Mouse (Mus musculus) heart, embryonic 16.5 days (tissue): ENCODE measurements at regions not wholly inside any gene's neighbourhood (a gene's known extent, or its start where the extent isn't known, plus 50 kb on each side); places are given as distances from the start of the nearest gene placed in this dataset.
"Not testable (repeated sequence)": the region's sequence is repeated elsewhere in the genome, so short reads cannot be mapped to it uniquely, and the experiment has no call there.

ENCODE experiments used
- ATAC-seq: fragments of 200-750 bp; cut with Nextera tagmentation; replicated peaks from 2 replicates; pipeline ENCODE4 v1.8.0; 2017; ENCODE audit warnings: moderate number of reproducible peaks; ENCODE audit not compliant: insufficient read depth, low FRiP score; ENCODE audit errors: extremely low read depth
- H3K27ac ChIP-seq: fragments of 300-500 bp; sonication (generic); 2 replicates; pipeline ENCODE4 v1.5.1; 2014; ENCODE audit warnings: mild to moderate bottlenecking, low read length, control low read depth, moderate library complexity
- H3K27me3 ChIP-seq: fragments of 300-500 bp; sonication (generic); 2 replicates; pipeline ENCODE4 v1.6.1; 2014; ENCODE audit warnings: low read length, mixed read lengths; ENCODE audit not compliant: control insufficient read depth, insufficient read depth
- H3K36me3 ChIP-seq: fragments of 300-500 bp; sonication (generic); 2 replicates; pipeline ENCODE4 v1.6.1; 2014; ENCODE audit not compliant: control insufficient read depth, insufficient read depth
- H3K4me1 ChIP-seq: fragments of 300-500 bp; sonication (generic); 2 replicates; pipeline ENCODE4 v1.6.1; 2014; ENCODE audit warnings: low read length, mixed read lengths; ENCODE audit not compliant: control insufficient read depth, insufficient read depth
- H3K4me2 ChIP-seq: fragments of 300-500 bp; sonication (generic); 2 replicates; pipeline ENCODE4 v1.6.1; 2014; ENCODE audit warnings: low read depth, mild to moderate bottlenecking, control low read depth, low read length
- H3K4me3 ChIP-seq: fragments of 300-500 bp; sonication (generic); 2 replicates; pipeline ENCODE4 v1.5.1; 2014; ENCODE audit warnings: mild to moderate bottlenecking, control low read depth, low read length
- H3K9ac ChIP-seq: fragments of 300-500 bp; sonication (generic); 2 replicates; pipeline ENCODE4 v1.6.1; 2014; ENCODE audit warnings: low read length, control low read depth
- H3K9me3 ChIP-seq: fragments of 300-500 bp; sonication (generic); replicated peaks from 2 replicates; pipeline ENCODE4 v1.6.1; 2016; ENCODE audit warnings: low read length; ENCODE audit not compliant: control insufficient read depth
- WGBS: fragments of 180-500 bp; shearing (Covaris S2); extraction: QIAGEN DNeasy Blood & Tissue Kit; methylation state at CpG from one replicate; pipeline ENCODE4 v1.1.7; 2014; 5-methylcytosine and 5-hydroxymethylcytosine counted together

DNA sequence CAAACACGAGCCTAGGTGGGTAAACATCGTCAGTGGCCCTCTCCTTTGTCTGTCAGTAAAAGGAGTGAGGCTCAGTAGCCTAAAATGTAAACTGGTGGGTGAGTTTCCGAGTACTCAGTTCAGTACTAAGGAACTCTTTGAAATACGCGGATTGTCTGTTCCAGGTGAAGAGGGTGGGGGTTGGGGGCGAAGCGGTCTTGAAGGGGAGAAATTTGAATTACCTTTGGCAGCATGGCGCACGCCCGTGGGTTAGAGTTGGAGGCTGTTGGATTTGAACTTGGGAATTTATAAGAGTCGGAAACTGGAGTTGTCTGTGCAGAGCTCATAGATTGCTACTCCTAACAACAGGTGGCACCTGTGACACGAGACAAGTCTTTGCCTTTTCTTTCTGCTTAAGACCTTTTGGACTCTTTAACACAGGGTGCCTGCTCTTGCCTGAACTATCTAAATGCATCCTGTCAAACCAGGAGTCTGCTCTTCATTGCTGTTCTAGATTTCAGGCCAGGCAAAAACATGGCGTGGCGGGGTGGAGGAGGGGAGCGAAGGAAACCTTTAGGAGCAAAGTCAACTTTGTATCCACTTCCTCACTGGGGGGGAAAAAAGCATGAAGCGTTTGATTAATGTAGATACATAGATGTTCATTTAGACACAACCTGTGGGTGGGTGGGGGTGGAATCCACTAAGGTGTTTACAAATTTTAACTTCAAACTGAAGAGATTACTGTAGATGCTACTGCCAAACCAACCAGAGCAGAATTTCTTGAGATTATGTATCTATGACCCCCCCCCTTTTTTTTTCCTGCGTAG, 89.0 kb upstream of the Rpl34 start:
- H3K4me1 ChIP-seq = peaks cover 3% of the 10 kb centered on the region; the same call in 1 of the 2 replicates
- ATAC-seq = no peak
- peak overlapping the region; percentile 53 for H3K4me3 ChIP-seq
- 44% methylated on average over 17 of the region's 17 CpGs for whole genome bisulfite sequencing
- no peaks in the 10 kb centered on the region for H3K27me3 ChIP-seq
- H3K27ac ChIP-seq = no peak overlapping the region
- no peaks in the 10 kb centered on the region for H3K9me3 ChIP-seq
- peak overlapping the region; percentile 61 for H3K4me2 ChIP-seq
- H3K9ac ChIP-seq = peak overlapping the region; percentile 18; the same call in 1 of the 2 replicates
- no peaks in the 10 kb centered on the region for H3K36me3 ChIP-seq

DNA sequence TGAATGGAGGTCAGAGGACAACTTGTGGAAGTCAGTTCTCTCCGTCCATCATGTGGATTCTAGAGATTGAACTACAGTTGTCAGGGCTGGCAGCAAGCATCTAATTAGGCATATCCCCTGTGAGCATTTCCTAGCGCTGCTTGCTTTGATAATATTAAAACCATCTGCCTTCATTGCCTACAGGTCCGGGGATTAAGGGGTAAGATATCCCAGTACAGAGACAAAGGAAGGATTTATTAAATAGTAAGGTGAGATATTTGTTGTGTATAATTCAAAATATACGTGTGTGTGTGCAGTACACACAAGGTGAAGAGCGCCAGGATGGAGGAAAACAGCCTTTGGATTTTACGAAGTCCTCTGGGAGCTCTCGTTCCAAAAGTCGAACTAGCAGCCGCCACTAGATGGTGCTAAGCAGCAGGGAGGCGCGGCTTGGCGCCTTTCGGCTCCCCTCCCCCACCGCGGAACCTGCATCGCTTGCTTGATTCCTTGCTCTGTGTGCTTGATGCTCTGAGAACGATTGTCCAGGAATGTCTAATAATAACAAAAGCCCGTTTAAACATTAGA, 88.4 kb upstream of the Rpl34 start:
- Histone ChIP-seq H3K27me3 (no peaks in the 10 kb centered on the region), H3K27ac (no peak overlapping the region), H3K4me3 (peak overlapping the region; percentile 53), H3K9me3 (no peaks in the 10 kb centered on the region), H3K4me1 (peaks cover 3% of the 10 kb centered on the region; the same call in 1 of the 2 replicates), H3K9ac (peak overlapping the region; percentile 30; the same call in 1 of the 2 replicates), H3K4me2 (peak overlapping the region; percentile 61), H3K36me3 (no peaks in the 10 kb centered on the region)
- 5% methylated on average over 18 of the region's 18 CpGs for WGBS
- 0 out of 2 replicates have a peak, but pooled peaks have one; percentile 32 for ATAC-seq

DNA sequence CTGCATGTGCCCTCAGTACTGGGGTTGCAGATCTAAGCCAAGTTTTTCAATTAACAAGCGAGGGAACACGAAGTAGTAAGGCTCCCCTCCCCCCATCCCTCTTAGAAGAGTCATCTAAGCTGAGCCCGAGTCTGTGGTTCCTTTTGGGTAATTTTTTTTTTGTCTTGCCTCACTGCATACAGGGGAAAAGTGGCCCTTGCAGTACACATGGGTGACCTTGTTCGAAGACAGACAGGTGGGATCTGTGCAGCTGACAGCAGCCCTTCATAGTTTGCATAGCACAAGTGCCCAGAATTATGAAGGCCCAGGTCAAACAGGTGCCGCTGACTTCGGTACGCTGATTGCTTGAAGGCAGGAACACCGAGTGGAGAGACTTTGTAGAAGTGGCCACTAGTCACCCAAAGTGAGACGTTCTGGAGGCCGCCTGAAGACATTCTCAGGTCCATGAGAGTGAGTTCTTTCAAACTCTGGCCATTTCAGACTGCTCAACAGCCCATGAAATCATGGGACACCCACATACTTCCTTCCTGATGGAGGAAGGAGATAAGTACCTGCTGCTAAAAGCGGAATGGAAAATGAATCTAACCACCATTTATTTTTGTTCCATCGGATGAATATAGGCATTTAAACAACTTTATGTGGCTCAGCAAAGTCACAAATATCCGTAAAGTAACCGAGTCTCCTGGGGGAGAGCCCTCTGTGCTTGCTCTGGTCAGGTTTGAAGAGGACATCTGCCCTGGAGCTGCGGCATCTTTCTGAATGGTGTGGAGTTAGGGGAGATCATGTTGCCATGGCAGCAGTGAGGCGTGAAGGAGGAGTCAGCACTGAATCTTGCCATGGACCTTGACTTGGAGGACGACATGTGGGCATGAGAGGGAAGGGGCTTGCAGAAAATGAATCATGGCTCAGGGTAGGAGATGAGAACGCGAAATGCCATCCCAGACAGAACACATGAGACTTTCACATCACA, 79.8 kb upstream of the Rpl34 start:
- Histone ChIP-seq H3K4me2 (no peak overlapping the region), H3K27ac (no peak overlapping the region), H3K36me3 (no peaks in the 10 kb centered on the region), H3K27me3 (no peaks in the 10 kb centered on the region), H3K9ac (no peak overlapping the region), H3K4me1 (no peaks in the 10 kb centered on the region), H3K4me3 (no peak overlapping the region), H3K9me3 (0 out of 2 replicates have a peak, but pooled peaks cover 2% of the 10 kb centered on the region)
- no peak for ATAC-seq
- 65% methylated on average over 19 of the region's 19 CpGs for WGBS

DNA sequence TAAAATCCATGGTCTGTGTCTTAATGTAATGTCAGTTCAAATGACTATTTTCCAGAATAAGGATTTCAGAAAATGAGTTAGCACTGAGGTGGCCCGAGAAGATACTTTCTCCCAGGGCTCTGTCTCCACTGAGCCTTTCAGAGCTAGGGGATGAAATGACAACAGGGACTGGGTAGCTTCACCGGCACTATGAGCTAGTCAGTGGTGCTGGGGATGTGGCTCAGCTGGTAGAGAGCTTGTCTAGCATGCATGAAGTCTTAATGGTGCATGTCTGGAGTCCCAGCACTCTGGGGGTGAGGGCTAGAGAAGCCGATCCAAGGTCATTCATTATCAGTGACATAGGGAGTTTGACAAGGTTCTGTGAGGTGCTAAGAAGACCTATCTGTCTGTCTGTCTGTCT, 75.1 kb upstream of the Rpl34 start:
- WGBS = 75% methylated on average over 3 of the region's 3 CpGs
- no peak for ATAC-seq
- H3K9me3 ChIP-seq = 0 out of 2 replicates have a peak, but pooled peaks cover 2% of the 10 kb centered on the region

DNA sequence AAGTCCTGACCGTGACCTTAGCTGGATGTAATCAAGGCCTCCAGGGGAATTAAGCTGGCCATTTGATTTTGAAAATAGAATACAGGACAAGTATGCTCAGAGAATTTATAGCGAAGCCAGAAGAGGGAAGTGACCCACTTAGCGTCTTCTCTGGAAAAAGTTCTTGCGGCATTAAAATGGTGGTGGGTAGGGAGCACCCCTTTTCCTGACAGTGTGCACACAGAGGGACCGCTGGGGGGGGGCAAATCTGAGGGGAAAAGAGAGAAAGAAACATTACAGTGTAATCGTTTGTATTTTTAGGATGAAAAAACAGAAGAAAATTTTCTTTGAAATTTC, 74.1 kb upstream of the Rpl34 start:
- peak overlapping the region; percentile 6; the same call in 1 of the 2 replicates for H3K4me2 ChIP-seq
- H3K27me3 ChIP-seq = no peaks in the 10 kb centered on the region
- 0 out of 2 replicates have a peak, but pooled peaks cover 2% of the 10 kb centered on the region for H3K9me3 ChIP-seq
- H3K27ac ChIP-seq = no peak overlapping the region
- no peaks in the 10 kb centered on the region for H3K36me3 ChIP-seq
- ATAC-seq = no peak
- peaks cover 4% of the 10 kb centered on the region; the same call in 1 of the 2 replicates for H3K4me1 ChIP-seq
- H3K4me3 ChIP-seq = no peak overlapping the region
- H3K9ac ChIP-seq = no peak overlapping the region
- WGBS = 63% methylated on average over 6 of the region's 6 CpGs

More for the DNA sequence above, 75.1 kb upstream of the Rpl34 start:
- H3K4me2 ChIP-seq = no peak overlapping the region
- H3K27me3 ChIP-seq = no peaks in the 10 kb centered on the region
- no peaks in the 10 kb centered on the region for H3K36me3 ChIP-seq
- H3K4me1 ChIP-seq = peaks cover 4% of the 10 kb centered on the region; the same call in 1 of the 2 replicates
- H3K4me3 ChIP-seq = no peak overlapping the region
- no peak overlapping the region for H3K27ac ChIP-seq
- no peak overlapping the region for H3K9ac ChIP-seq

DNA sequence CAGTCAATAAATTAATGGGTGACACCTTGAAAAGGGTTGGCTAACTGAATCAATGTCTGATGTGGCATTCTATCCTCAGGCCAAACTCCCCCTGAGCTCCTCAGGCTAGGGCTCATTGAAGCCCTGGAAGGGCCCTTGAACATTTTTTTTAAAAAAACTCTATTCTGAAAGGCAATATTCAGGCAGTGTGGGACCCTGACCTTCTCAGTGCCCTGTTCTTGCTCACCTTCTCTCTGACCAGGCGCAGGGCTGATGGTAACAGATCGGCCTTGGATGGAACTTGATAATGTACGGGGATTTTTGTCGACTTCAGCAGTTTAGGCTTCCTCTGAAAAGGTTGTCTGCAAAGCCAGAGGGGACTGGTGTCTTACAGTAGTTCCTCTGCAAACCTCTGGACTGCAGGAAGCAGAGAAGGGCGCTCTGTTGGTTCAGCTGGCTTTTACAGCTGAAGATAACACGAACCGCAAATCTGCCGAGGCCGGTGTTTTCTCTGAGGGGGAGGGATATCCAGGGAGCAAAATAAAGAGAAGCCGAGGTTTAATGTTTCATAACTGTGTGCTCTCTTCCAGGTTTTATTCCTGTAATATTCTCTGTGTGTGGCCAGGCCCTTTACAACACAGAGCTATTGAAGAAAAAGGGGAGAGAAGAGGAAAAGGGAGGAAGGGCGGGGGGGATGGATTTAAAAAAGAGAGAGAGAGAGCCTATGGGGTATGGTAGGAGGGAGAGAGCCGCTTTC, 73.6 kb upstream of the Rpl34 start:
- Histone ChIP-seq H3K4me2 (peak overlapping the region; percentile 6; the same call in 1 of the 2 replicates), H3K4me1 (peaks cover 4% of the 10 kb centered on the region; the same call in 1 of the 2 replicates), H3K36me3 (no peaks in the 10 kb centered on the region), H3K9ac (no peak overlapping the region), H3K9me3 (0 out of 2 replicates have a peak, but pooled peaks cover 2% of the 10 kb centered on the region), H3K27ac (no peak overlapping the region), H3K4me3 (no peak overlapping the region), H3K27me3 (no peaks in the 10 kb centered on the region)
- 30% methylated on average over 12 of the region's 12 CpGs for WGBS
- no peak; the same call in 1 of the 2 replicates for ATAC-seq

DNA sequence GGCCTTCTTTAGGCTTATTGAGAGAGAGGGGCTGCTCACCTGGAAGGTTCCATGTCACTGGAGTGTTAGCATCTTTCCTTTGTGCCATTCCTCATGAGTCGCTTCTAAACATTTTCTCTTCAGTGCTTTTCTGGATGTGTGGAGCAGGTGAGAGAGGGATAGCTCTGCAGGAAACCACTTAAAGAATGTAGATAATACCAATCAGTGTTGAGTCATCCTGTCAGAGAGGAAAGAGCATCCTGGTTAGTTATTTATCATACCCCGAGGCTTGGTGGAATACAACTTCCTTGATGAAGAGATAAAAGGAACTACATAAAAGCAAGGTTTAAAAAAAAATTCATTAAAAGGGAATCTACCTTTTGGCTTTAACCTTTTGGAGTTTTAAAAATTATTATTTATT, 69.8 kb upstream of the Rpl34 start:
- Histone ChIP-seq H3K9ac (no peak overlapping the region), H3K4me2 (no peak overlapping the region), H3K4me1 (peaks cover 7% of the 10 kb centered on the region; the same call in 1 of the 2 replicates), H3K27me3 (no peaks in the 10 kb centered on the region), H3K9me3 (no peaks in the 10 kb centered on the region), H3K27ac (no peak overlapping the region), H3K4me3 (no peak overlapping the region), H3K36me3 (no peaks in the 10 kb centered on the region)
- WGBS = 37% methylated on average over 2 of the region's 2 CpGs
- ATAC-seq = no peak

DNA sequence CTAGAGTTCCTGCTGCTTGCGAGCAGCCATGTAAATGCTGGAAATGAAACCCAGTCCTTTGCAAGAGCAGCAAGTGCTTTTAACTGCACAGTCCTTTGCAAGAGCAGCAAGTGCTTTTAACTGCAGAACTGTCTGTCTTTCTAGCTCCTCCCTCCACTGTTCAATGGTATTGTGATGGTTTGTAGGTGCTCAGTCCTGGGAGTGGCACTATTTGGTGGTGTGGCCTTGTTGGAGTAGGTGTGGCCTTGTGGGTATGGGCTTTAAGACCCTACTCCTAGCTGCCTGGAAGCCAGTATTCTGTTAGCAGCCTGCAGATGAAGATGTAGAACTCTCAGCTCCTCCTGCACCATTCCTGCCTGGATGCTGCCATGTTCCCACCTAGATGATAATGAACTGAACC, 67.8 kb upstream of the Rpl34 start:
- H3K27me3 ChIP-seq, H3K4me2 ChIP-seq, ATAC-seq, H3K4me3 ChIP-seq, H3K4me1 ChIP-seq, H3K9ac ChIP-seq, H3K9me3 ChIP-seq, H3K36me3 ChIP-seq, H3K27ac ChIP-seq: not testable (repeated sequence)
- WGBS = 95% methylated on average over 1 of the region's 1 CpGs
